Mouse (Mus musculus) left cerebral cortex, adult 2 months (tissue): ENCODE data around the gene Nme9. TPM values are rescaled to one million over a fixed set of nuclear protein-coding genes. Genes with fewer than 3 reads are reported as not detected.

Experiments used
- DNase-seq, 2 experiments: peaks; one replicate each; pipeline ENCODE4 v3.0.0; 2021 to 2022; ENCODE audit warnings: low spot score in 2 of 2, mixed read lengths in 1 of 2; ENCODE audit errors: extremely low spot score in 1 of 2
- H3K27ac ChIP-seq: fragments of 200-600 bp; 2 replicates; pipeline ENCODE4 v1.8.1; 2022
- H3K4me3 ChIP-seq: fragments of 200-600 bp; 2 replicates; pipeline ENCODE4 v1.8.1; 2022
- CTCF ChIP-seq: fragments of 200-600 bp; IDR thresholded peaks from 2 replicates; pipeline ENCODE4 v1.8.1; 2022; ENCODE audit warnings: antibody characterized with exemption, mild to moderate bottlenecking, moderate library complexity
- intact Hi-C: fragments of 180-260 bp; cut with DNase I; formaldehyde crosslinking; loops from one replicate; pipeline ENCODE4 v1.15.1; 2025
- long read RNA-seq, 2 experiments: library from polyadenylated mRNA; stranded (forward); transcript quantifications; one replicate each; pipeline ENCODE4 v2.0.0; 2021; ENCODE audit warnings: borderline mapping rate in 2 of 2
- total RNA-seq, 2 experiments: library from RNA; stranded (reverse); gene quantifications; 2 replicates each; pipeline ENCODE4 v1.2.3; 2021

Gene Nme9
- total RNA-seq: not detected
- long read RNA-seq, experiment 1: 0 reads
- long read RNA-seq, experiment 2: 0 reads

GRCm38 (mm10) chr9:99451161-99451560 is at the start of gene Nme9:
Gene Nme9, plus strand, starts transcription at chr9:99451475.
- no peak within 1 kb of the TSS for H3K27ac ChIP-seq
- DNase-seq: no peak
- no peak for TF ChIP-seq CTCF
- H3K4me3 ChIP-seq: no peak within 1 kb of the TSS
- intact Hi-C loops: loop anchor here (2.0 to 10.0 kb wide), 4 partner anchors 74 to 386 kb away; no protein-coding TSS in a partner anchor

GRCm38 (mm10) chr9:99409280-99409679 is 42.0 kb upstream of the Nme9 start:
- TF ChIP-seq CTCF: no peak
- no peak for DNase-seq
- intact Hi-C loops: no loop called here
- H3K27ac ChIP-seq: no peak overlapping the region
- no peak overlapping the region for H3K4me3 ChIP-seq

GRCm38 (mm10) chr9:99411093-99411492 is 40.2 kb upstream of the Nme9 start:
- TF ChIP-seq CTCF: no peak
- no peak for DNase-seq
- intact Hi-C loops: no loop called here
- H3K27ac ChIP-seq: no peak overlapping the region
- no peak overlapping the region for H3K4me3 ChIP-seq

- Histone ChIP-seq H3K27ac (no peak overlapping the region), H3K4me3 (no peak overlapping the region)
- no peak for DNase-seq
- intact Hi-C loops: no loop called here
- TF ChIP-seq CTCF: no peak
Observed at GRCm38 (mm10) chr9:99411785-99412184, 39.5 kb upstream of the Nme9 start.

- H3K4me3 ChIP-seq: no peak overlapping the region
- peak overlapping the region; percentile 49 for H3K27ac ChIP-seq
- no peak for DNase-seq
- intact Hi-C loops: no loop called here
- no peak for TF ChIP-seq CTCF
Observed at GRCm38 (mm10) chr9:99416809-99417208, 34.5 kb upstream of the Nme9 start.

- no peak overlapping the region for H3K4me3 ChIP-seq
- intact Hi-C loops: no loop called here
- no peak for TF ChIP-seq CTCF
- DNase-seq: peak in 1 of 2 experiments; percentile 13
- peak overlapping the region; percentile 71 for H3K27ac ChIP-seq
Observed at GRCm38 (mm10) chr9:99417288-99417846, 33.9 kb upstream of the Nme9 start.

GRCm38 (mm10) chr9:99418377-99418776 is 32.9 kb upstream of the Nme9 start:
- no peak for TF ChIP-seq CTCF
- Histone ChIP-seq H3K4me3 (no peak overlapping the region), H3K27ac (peak overlapping the region; percentile 71)
- DNase-seq: peak in 1 of 2 experiments; percentile 63
- intact Hi-C loops: no loop called here

GRCm38 (mm10) chr9:99419951-99420701 is 31.1 kb upstream of the Nme9 start:
- Histone ChIP-seq H3K27ac (no peak overlapping the region), H3K4me3 (no peak overlapping the region)
- intact Hi-C loops: no loop called here
- no peak for TF ChIP-seq CTCF
- DNase-seq: peak in 1 of 2 experiments; percentile 7

GRCm38 (mm10) chr9:99421914-99422313 is 29.4 kb upstream of the Nme9 start:
- no peak overlapping the region for H3K27ac ChIP-seq
- intact Hi-C loops: no loop called here
- no peak for TF ChIP-seq CTCF
- H3K4me3 ChIP-seq: no peak overlapping the region
- DNase-seq: no peak

GRCm38 (mm10) chr9:99423692-99424573 is 27.3 kb upstream of the Nme9 start:
- no peak overlapping the region for H3K4me3 ChIP-seq
- no peak for DNase-seq
- H3K27ac ChIP-seq: no peak overlapping the region; the same call in 1 of the 2 replicates
- intact Hi-C loops: no loop called here
- no peak for TF ChIP-seq CTCF

GRCm38 (mm10) chr9:99424574-99424863 is 26.8 kb upstream of the Nme9 start:
- H3K4me3 ChIP-seq: no peak overlapping the region
- no peak for DNase-seq
- peak overlapping the region; percentile 6; the same call in 1 of the 2 replicates for H3K27ac ChIP-seq
- no peak for TF ChIP-seq CTCF
- intact Hi-C loops: no loop called here

GRCm38 (mm10) chr9:99425262-99425661 is 26.0 kb upstream of the Nme9 start:
- no peak for DNase-seq
- TF ChIP-seq CTCF: no peak
- Histone ChIP-seq H3K4me3 (no peak overlapping the region), H3K27ac (peak overlapping the region; percentile 40; the same call in 1 of the 2 replicates)
- intact Hi-C loops: no loop called here
